Mouse (Mus musculus): ENCODE results near the gene Gm9745.
"Not testable (repeated sequence)": the region's sequence is repeated elsewhere in the genome, so short reads cannot be mapped to it uniquely, and the experiment has no call there.

The Gm9745 gene

DNA sequence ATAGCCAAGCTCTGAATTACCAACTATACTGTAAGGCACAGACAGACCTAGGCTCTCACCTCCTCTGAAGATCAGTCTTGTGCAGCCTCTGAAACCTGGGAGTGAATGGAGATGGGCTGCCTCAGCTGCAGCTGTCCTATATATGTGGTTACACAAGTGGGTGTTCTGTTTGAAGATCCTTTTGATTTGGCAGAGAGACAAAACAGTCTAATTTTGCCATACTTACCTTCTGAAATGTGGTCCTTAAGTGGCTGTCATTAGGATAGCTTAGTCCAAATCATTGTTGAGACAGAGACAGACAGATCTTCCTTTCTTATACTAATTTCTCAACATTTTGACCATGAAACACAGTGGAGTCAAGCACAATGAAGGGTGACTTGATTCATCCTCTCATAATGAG lies at the start of gene Gm9745:
TSS of gene Gm9745 (minus strand) at position 101 of the 400 bp plus-strand sequence.
- not testable (repeated sequence) for DNase-seq

DNA sequence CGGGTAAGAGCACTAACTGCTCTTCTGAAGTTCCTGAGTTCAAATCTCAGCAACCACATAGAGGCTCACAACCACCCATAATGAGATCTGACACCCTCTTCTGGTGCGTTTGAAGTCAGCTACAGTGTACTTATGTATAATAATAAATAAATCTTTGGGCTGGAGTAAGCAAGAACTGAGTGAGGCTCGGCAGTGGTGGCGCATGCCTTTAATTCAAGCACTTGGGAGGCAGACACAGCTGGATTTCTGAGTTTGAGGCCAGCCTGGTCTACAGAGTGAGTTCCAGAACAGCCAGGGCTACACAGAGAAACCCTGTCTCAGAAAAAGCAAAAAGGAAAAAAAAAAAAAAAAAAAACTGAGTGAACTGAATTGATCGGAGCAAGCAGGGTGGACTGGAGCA lies 49.2 kb upstream of the Gm9745 start:
- not testable (repeated sequence) for DNase-seq

DNA sequence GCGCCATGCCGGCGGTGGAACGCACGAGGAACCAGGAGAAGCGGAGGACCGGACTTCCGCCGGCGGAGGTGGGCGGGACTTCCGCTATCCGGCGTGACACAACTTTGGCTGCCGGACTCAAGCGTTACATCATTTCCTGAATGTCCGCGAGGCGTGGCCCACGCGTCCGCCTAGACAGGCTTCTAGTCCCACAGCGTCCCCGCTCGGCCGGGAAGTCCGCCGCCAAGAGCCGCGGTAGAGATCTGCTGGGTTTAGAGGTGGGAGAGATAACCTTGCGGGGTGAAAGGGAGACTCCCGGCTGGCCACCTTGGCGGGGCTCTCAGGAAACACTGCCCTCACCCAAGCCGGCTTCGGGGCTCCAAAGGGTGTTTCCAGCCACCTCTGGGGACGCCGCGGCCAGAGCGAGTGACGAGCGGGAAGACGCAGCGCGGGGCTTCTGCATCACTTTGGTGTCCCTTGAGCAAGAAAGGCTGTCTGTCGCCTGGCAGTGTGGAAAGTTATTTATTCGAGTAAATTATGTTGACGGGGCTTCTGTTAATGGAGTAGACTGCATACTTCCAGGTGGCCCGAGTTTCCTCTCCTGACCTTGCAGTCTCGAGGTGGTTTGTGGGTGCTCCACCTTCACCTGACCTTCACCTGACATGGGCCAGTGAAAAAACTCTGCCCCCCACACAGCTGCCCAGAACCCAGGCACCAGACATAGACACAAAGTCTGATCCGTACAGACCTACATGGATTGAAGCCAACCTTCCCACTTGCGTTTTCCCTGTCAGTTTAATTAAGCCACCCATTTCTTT lies 48.2 kb upstream of the Gm9745 start, which contains the start of gene Gtpbp4:
TSS of gene Gtpbp4 (minus strand) at position 94 of the 797 bp plus-strand sequence.
- DNase-seq, result peak; percentile 96 to 97

- peak in 1 of 2 experiments; percentile 42 for DNase-seq
Measured at GRCm38 (mm10) chr13:8995159-8995989, 47.3 kb upstream of the Gm9745 start.

GRCm38 (mm10) chr13:8992231-8992630 lies 44.2 kb upstream of the Gm9745 start:
- no peak for DNase-seq

- DNase-seq, result no peak
Measured at GRCm38 (mm10) chr13:8972972-8973371, 24.9 kb upstream of the Gm9745 start.

DNA sequence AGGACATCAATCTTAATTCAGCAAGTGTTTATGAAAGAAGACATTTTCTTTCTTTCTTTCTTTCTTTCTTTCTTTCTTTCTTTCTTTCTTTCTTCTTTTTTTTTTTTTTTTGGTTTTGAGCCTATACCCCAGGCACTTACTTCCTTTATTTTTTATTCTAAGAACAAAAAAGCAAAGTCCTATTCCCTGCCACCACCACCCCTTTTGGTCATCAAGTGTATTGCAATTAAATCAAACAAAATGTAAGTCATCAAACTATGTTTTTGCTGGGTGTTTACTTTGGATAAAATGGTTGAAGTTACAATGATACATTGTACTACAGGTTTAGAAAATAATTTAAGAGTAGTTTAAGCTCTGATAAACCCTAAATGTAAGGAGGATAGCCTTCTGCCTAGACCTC lies 24.3 kb upstream of the Gm9745 start:
- no peak for DNase-seq

DNA sequence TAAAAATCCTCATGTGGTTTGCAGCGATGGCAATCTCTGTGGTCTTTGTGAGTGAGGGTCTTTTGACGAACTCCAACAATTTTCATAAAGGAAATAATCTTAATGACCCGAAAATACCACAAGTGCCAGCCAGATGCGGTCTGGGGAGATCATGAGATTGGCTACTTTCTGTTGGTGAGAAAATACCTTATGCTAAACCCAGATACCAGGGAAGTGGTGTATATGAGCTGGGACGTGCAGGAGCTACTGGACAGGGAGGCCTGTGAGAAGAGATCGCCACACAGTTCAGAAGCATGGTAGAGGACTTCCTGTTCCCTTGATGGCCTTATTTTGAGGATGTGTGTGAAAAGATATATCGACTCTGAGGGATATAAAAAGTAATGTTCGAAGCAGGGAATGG lies 19.7 kb upstream of the Gm9745 start:
- no peak for DNase-seq

DNA sequence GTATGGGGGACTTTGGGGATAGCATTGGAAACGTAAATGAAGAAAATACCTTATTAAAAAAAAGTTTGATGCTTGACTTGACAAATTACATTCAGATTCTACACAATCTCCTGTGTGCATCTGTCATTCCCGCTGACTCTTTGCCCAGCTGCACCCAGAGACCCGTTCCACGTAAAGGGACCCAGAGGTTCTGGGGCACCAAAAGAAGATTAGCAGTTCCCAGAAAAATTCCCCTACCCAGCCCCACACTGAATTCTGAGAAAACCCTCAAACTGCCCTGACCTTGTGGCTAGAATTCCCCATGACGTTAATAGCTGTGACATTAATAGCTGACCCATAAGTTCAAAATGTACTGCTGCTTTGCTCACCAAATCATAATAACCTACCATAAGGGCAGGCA lies 17.2 kb upstream of the Gm9745 start:
- no peak for DNase-seq

GRCm38 (mm10) chr13:8962266-8962665 lies 14.2 kb upstream of the Gm9745 start:
- DNase-seq, result not testable (repeated sequence)

DNA sequence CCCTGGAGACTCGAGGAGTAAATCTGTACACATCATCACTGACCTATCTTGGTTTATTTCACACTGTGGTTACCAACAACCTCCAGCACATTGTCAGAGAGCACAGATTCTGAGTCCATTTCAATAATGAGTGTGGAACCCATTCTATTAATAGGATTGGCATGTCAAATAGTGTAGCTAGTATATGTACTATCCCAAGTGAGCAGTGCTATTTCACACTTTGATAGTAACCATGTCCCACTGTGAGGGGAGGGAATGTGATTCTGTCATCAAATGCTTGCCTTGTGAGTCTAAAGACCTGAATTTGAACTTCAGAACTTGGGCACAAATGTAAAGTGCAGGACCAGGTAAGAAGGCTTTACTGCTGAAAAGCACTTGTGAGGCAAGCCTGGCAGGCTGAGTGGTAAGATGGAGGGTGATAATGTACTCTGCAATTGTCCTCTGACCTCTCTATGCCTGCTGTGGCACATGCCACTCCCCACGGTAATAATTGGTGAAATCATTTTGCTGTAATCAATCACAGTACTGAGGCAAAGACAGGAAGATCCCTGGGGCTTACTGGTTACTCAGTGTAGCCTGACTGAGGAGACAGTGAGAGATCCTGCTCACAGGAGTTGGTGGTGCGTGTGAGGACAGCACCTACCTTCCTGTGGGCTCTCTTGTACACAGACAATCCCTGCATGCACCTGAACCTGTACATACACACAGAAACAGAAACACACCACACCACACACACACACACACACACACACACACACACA lies 13.3 kb upstream of the Gm9745 start:
- DNase-seq, result not testable (repeated sequence)

- DNase-seq, result not testable (repeated sequence)
Measured at GRCm38 (mm10) chr13:8959554-8959953, 11.5 kb upstream of the Gm9745 start.

DNA sequence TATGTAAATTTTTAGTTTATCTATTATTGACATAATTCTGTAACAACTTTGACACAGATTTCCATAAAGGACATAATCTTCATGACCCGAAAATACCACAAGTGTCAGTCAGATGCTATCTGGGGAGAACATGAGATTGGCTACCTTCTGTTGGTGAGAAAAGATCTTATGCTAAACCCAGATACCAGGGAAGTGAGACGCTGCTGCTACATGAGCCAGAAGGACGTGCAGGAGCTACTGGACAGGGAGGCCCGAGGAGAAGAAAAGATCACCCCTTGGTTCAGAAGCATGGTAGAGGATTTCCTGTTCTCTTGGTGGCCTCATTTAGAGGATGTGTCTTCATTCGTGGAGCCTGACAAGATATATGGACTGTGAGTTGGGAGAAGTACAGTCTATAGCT lies 11.0 kb upstream of the Gm9745 start:
- not testable (repeated sequence) for DNase-seq

DNA sequence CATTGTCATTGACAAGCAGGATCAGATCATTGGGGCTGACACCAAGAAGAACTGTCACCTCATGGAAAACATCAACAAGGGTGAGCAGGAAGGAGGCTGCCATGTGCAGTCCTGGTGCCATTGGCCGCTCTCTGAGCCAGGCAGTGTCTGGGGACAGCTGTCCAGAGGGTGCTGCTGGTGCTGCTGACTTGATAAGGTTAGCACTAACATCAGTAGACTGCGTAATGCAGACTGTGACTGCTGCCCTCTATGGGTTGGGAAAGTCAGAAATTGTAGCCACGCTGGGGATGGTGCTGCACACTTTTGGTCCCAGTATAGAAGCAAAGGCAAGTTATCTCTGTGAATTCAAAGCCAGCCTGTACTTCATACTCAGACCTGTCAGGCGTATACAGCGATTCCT lies 8.8 kb upstream of the Gm9745 start:
- not testable (repeated sequence) for DNase-seq

DNA sequence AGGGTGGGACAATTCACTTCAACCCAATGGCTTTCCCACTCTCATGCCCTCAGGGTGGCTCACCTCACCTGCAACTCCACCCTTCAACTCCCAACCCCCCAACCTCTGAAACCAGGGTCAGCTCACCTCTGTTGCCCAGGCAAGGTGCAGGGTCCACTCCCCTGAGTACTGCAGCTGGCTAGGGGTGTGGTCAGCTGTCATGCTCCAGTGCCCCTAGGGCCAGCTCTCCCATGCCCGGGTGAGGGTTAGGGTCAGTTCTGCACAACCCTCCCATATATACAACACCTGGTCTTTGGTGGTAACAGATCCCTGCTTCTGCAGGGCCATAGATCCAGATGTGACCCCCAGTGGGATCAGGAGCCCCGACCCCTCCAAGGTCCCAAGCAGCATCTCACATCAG lies 7.1 kb upstream of the Gm9745 start:
- not testable (repeated sequence) for DNase-seq

GRCm38 (mm10) chr13:8952563-8952962 lies 4.5 kb upstream of the Gm9745 start, which contains the start of gene Idi2:
Gene Idi2, plus strand, starts transcription at chr13:8952863.
- DNase-seq, result not testable (repeated sequence)

GRCm38 (mm10) chr13:8943828-8944227 lies 4.2 kb downstream of the Gm9745 start:
- not testable (repeated sequence) for DNase-seq

DNA sequence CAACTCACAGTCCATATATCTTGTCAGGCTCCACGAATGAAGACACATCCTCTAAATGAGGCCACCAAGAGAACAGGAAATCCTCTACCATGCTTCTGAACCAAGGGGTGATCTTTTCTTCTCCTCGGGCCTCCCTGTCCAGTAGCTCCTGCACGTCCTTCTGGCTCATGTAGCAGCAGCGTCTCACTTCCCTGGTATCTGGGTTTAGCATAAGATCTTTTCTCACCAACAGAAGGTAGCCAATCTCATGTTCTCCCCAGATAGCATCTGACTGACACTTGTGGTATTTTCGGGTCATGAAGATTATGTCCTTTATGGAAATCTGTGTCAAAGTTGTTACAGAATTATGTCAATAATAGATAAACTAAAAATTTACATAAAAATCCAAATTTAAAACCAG lies 6.3 kb downstream of the Gm9745 start:
- not testable (repeated sequence) for DNase-seq

- not testable (repeated sequence) for DNase-seq
Measured at GRCm38 (mm10) chr13:8941110-8941509, 6.9 kb downstream of the Gm9745 start.

DNA sequence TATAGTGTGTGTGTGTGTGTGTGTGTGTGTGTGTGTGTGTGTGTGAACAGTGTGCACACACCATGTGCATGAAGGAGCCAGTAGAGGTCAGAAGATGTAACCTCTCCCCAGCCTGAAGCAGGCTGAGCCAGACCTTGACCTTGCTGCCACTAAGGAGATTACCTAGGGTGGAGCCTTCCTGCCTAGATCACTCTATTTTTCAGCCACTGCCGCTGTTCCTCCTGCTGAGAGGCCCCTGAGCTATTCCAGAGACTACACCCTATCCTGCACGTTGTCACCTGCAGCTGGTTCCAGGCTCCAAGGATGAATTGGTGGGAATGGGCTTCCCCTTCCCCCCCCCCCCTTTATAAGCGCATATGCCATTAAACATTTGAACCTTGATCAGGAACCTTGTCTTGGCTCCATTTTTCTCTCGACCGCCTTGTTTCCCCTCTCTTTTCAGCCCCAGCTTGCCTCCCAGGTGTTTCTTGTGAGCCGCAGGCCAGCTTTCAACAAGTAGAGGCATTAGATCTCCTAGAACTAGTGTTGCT lies 10.4 kb downstream of the Gm9745 start:
- DNase-seq, result not testable (repeated sequence)

DNA sequence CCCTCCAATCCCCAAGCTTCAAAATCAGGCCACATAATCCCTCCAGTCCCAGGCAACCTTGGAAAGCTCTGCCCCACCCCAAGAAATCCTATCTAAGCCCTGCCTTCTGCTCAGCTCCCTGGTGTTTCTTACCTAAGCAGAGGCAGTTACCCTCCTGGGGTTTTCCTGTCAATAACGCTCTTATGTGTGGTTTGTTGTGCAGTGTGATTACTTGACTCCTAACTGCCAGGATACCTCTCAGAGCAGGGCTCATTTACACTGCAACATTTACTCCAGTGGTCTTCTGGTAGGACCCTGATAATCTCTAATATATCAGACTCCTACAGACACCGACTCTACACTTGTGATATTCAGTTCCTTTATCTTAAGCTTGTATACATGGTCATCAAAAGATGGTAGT lies 14.5 kb downstream of the Gm9745 start:
- no peak for DNase-seq

DNA sequence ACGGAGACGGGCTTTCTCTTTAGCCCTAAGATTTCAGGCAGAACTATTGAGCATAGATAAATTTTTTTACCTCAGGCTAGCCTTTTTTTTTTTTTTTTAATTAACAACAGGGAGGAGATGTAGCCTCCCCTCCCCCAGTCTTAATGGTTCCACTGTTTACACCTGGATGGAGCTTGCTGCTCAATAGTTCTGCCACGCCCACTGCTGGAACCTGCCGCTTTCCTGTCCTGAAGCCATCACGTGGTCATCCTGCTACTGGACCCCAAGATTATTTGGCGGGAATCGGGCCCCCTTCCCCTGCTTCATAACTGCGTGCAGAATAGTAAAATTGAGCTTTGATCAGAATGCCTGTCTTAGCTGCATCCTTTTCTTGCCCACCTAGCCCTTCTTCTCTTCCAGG lies 34.1 kb downstream of the Gm9745 start:
- not testable (repeated sequence) for DNase-seq

- DNase-seq, result not testable (repeated sequence)
Measured at GRCm38 (mm10) chr13:8905986-8906385, 42.0 kb downstream of the Gm9745 start.
